Mouse (Mus musculus) adrenal gland, adult (tissue): ENCODE measurements around the gene Hist1h1b.
A peak's percentile ranks its signal among the peaks of the same experiment; 100 is the strongest.

Experiments
- DNase-seq, 2 experiments: peaks; one replicate each; pipeline ENCODE4 v3.0.0; 2022 to 2023; ENCODE audit warnings: low spot score in 1 of 2; ENCODE audit not compliant: inconsistent age in 2 of 2

Gene Hist1h1b

GRCm38 (mm10) chr13:21733466-21733865 lies 47.0 kb downstream of the Hist1h1b start:
- DNase-seq, result peak in 1 of 2 experiments; percentile 20
